Mouse (Mus musculus): ENCODE results near the gene Rab11b. TPM values are rescaled to one million over a fixed set of nuclear protein-coding genes. Genes with fewer than 3 reads are reported as not detected.

Rab11b gene
- polyA plus RNA-seq, 1 experiment from 2014 or later = 359 TPM

DNA sequence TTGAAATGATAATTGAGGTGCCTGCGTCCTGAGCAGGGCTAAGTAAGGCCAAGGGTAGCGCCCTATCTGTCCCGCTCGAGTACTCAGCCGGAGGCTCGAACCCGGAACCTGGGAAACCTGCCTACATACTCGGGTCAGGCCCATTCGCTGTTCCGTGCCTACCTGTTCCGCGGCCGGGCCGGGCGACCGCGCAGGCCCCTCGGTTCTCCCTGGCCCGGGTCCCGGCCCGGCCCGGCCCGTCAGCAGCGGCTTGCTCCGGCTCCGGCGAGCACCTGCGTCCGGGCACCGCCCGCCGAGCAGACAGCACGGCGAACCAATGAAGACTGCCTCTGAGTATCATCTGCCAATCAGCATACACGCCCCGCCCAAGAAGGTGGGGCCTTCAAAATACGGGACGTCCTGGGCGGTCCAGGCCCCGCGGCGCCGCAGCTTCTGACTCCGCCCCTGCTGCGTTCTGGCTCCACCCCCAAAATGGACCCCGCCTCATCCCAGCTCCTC, 41.9 kb downstream of the Rab11b start, which contains the start of gene March2:
TSS of gene March2 (minus strand) at position 287 of the 498 bp plus-strand sequence.
- H3K9ac ChIP-seq (ENCODE audit: low read depth, low read length) = peak within 1 kb of the TSS; percentile 80
- peak within 1 kb of the TSS; percentile 72 for H3K4me2 ChIP-seq (replicated peaks; ENCODE audit: low read depth, low read length)
- no peaks in the 10 kb centered on the region for H3K9me3 ChIP-seq (ENCODE audit: control insufficient read depth, low read length)
- 1% methylated on average over 46 of the region's 46 CpGs for WGBS
- H3K4me3 ChIP-seq (ENCODE audit: low read depth, low read length) = peak within 1 kb of the TSS; percentile 82
- H3K36me3 ChIP-seq (ENCODE audit: control insufficient read depth, insufficient read depth, low read length) = no peaks in the 10 kb centered on the region
- ATAC-seq (ENCODE audit: low FRiP score) = peak; percentile 100
- H3K27ac ChIP-seq (ENCODE audit: low read depth, low read length) = no peak within 1 kb of the TSS
- no peaks in the 10 kb centered on the region for H3K27me3 ChIP-seq (ENCODE audit: control insufficient read depth, insufficient read depth, low read length)
- peak; percentile 97 for DNase-seq (ENCODE audit: low spot score)
- H3K4me1 ChIP-seq (replicated peaks; ENCODE audit: control insufficient read depth, insufficient read depth, low read length) = no peaks in the 10 kb centered on the region

DNA sequence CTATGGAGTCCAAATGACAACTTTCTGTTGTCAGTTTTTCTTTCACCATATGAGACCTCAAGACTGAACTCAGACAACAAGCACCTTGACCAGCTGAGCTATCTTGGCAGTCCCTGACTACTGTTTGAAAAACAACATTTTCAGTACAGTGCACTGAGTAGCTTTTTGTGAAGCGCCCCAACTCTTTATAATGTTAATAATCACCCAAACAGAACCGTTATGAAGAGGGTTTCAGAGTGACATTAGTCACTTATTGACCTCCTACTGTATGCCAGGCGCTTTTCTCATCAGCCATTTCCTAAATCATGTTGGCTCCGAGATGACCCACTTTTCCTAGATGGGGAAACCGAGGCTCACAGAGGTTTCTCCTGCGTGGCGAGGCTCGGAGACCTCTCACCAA, 42.3 kb downstream of the Rab11b start:
- Histone ChIP-seq H3K4me1 (replicated peaks; ENCODE audit: control insufficient read depth, insufficient read depth, low read length) (no peaks in the 10 kb centered on the region), H3K36me3 (ENCODE audit: control insufficient read depth, insufficient read depth, low read length) (no peaks in the 10 kb centered on the region), H3K9me3 (ENCODE audit: control insufficient read depth, low read length) (no peaks in the 10 kb centered on the region), H3K27ac (ENCODE audit: low read depth, low read length) (no peak overlapping the region), H3K9ac (ENCODE audit: low read depth, low read length) (peak overlapping the region; percentile 80), H3K4me3 (ENCODE audit: low read depth, low read length) (peak overlapping the region; percentile 82), H3K27me3 (ENCODE audit: control insufficient read depth, insufficient read depth, low read length) (no peaks in the 10 kb centered on the region), H3K4me2 (replicated peaks; ENCODE audit: low read depth, low read length) (peak overlapping the region; percentile 72)
- ATAC-seq (ENCODE audit: low FRiP score) (no peak), DNase-seq (ENCODE audit: low spot score) (no peak)
- WGBS = 9% methylated on average over 8 of the region's 8 CpGs

- H3K27me3 ChIP-seq (ENCODE audit: control insufficient read depth, insufficient read depth, low read length) = no peaks in the 10 kb centered on the region
- no peaks in the 10 kb centered on the region for H3K4me1 ChIP-seq (replicated peaks; ENCODE audit: control insufficient read depth, insufficient read depth, low read length)
- ATAC-seq (ENCODE audit: low FRiP score) (no peak), DNase-seq (ENCODE audit: low spot score) (no peak)
- H3K27ac ChIP-seq (ENCODE audit: low read depth, low read length) = no peak overlapping the region
- no peak overlapping the region for H3K9ac ChIP-seq (ENCODE audit: low read depth, low read length)
- 100% methylated on average over 1 of the region's 1 CpGs for WGBS
- no peaks in the 10 kb centered on the region for H3K9me3 ChIP-seq (ENCODE audit: control insufficient read depth, low read length)
- H3K4me2 ChIP-seq (replicated peaks; ENCODE audit: low read depth, low read length) = no peak overlapping the region
- H3K4me3 ChIP-seq (ENCODE audit: low read depth, low read length) = no peak overlapping the region
- H3K36me3 ChIP-seq (ENCODE audit: control insufficient read depth, insufficient read depth, low read length) = no peaks in the 10 kb centered on the region
Measured at GRCm38 (mm10) chr17:33717246-33717645, 43.1 kb downstream of the Rab11b start.

DNA sequence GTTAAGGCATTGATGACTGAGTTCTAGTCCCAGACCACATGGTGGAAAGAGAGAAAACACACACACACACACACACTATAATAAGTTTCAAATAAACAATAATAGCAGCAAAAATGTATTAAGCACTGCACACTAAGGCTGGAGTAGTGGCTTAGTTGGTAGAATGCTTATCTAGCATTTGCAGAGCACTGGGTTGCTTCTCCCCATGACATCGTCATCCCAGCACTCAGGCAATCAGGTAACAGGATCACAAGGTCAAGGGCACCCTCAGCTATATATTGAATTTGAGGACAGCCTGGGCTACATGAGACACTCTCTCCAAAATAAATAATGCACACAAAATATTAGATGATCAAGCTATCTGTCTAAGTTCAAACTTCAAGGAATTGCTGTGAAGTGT, 45.6 kb downstream of the Rab11b start:
- 90% methylated on average over 1 of the region's 1 CpGs for whole genome bisulfite sequencing
- H3K9me3 ChIP-seq (ENCODE audit: control insufficient read depth, low read length) = no peaks in the 10 kb centered on the region
- no peak overlapping the region for H3K4me2 ChIP-seq (replicated peaks; ENCODE audit: low read depth, low read length)
- H3K4me1 ChIP-seq (replicated peaks; ENCODE audit: control insufficient read depth, insufficient read depth, low read length) = no peaks in the 10 kb centered on the region
- H3K36me3 ChIP-seq (ENCODE audit: control insufficient read depth, insufficient read depth, low read length) = no peaks in the 10 kb centered on the region
- no peak overlapping the region for H3K4me3 ChIP-seq (ENCODE audit: low read depth, low read length)
- H3K9ac ChIP-seq (ENCODE audit: low read depth, low read length) = no peak overlapping the region
- ATAC-seq (ENCODE audit: low FRiP score) (no peak), DNase-seq (ENCODE audit: low spot score) (no peak)
- H3K27me3 ChIP-seq (ENCODE audit: control insufficient read depth, insufficient read depth, low read length) = no peaks in the 10 kb centered on the region
- no peak overlapping the region for H3K27ac ChIP-seq (ENCODE audit: low read depth, low read length)

- ATAC-seq (ENCODE audit: low FRiP score) (no peak), DNase-seq (ENCODE audit: low spot score) (no peak)
- H3K36me3 ChIP-seq (ENCODE audit: control insufficient read depth, insufficient read depth, low read length) = no peaks in the 10 kb centered on the region; the same call in 1 of the 2 replicates
- no peak overlapping the region for H3K4me3 ChIP-seq (ENCODE audit: low read depth, low read length)
- H3K27ac ChIP-seq (ENCODE audit: low read depth, low read length) = no peak overlapping the region
- no peaks in the 10 kb centered on the region for H3K27me3 ChIP-seq (ENCODE audit: control insufficient read depth, insufficient read depth, low read length)
- no peaks in the 10 kb centered on the region for H3K4me1 ChIP-seq (replicated peaks; ENCODE audit: control insufficient read depth, insufficient read depth, low read length)
- H3K4me2 ChIP-seq (replicated peaks; ENCODE audit: low read depth, low read length) = no peak overlapping the region
- no peak overlapping the region for H3K9ac ChIP-seq (ENCODE audit: low read depth, low read length)
- H3K9me3 ChIP-seq (ENCODE audit: control insufficient read depth, low read length) = no peaks in the 10 kb centered on the region
- 86% methylated on average over 5 of the region's 5 CpGs for WGBS
Measured at GRCm38 (mm10) chr17:33713271-33713670, 47.1 kb downstream of the Rab11b start.

DNA sequence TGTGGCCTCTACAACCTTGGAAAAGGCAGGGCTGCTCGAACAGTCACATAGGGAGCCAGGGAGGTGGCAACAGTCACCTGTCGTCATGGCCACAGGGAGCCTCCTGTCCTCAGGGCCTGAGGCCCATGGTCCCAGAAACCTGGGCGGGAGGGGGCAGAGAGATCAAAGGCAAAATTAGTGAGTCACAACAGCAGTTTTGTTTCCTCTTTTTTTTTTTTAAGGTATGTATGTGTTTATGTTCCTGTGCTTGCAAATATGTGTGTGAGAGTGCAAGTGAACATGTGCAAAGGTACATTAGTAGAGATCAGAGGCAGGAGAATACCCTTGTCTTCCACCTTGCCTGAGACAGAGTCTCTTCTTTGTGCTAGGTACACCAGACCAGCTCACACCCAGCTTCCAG, 50.5 kb downstream of the Rab11b start:
- H3K27ac ChIP-seq (ENCODE audit: low read depth, low read length) = no peak overlapping the region
- DNase-seq (ENCODE audit: low spot score) (no peak), ATAC-seq (ENCODE audit: low FRiP score) (no peak)
- H3K27me3 ChIP-seq (ENCODE audit: control insufficient read depth, insufficient read depth, low read length) = no peaks in the 10 kb centered on the region
- H3K9ac ChIP-seq (ENCODE audit: low read depth, low read length) = no peak overlapping the region
- no peak overlapping the region for H3K4me3 ChIP-seq (ENCODE audit: low read depth, low read length)
- H3K9me3 ChIP-seq (ENCODE audit: control insufficient read depth, low read length) = no peaks in the 10 kb centered on the region
- 74% methylated on average over 3 of the region's 3 CpGs for WGBS
- H3K4me1 ChIP-seq (replicated peaks; ENCODE audit: control insufficient read depth, insufficient read depth, low read length) = no peaks in the 10 kb centered on the region
- no peaks in the 10 kb centered on the region; the same call in 1 of the 2 replicates for H3K36me3 ChIP-seq (ENCODE audit: control insufficient read depth, insufficient read depth, low read length)
- H3K4me2 ChIP-seq (replicated peaks; ENCODE audit: low read depth, low read length) = no peak overlapping the region

GRCm38 (mm10) chr17:33703091-33703490, 57.2 kb downstream of the Rab11b start:
- H3K4me3 ChIP-seq (ENCODE audit: low read depth, low read length) = no peak overlapping the region
- no peaks in the 10 kb centered on the region for H3K27me3 ChIP-seq (ENCODE audit: control insufficient read depth, insufficient read depth, low read length)
- ATAC-seq (ENCODE audit: low FRiP score) (no peak), DNase-seq (ENCODE audit: low spot score) (no peak)
- H3K4me1 ChIP-seq (replicated peaks; ENCODE audit: control insufficient read depth, insufficient read depth, low read length) = no peaks in the 10 kb centered on the region
- H3K4me2 ChIP-seq (replicated peaks; ENCODE audit: low read depth, low read length) = no peak overlapping the region
- WGBS = 93% methylated on average over 9 of the region's 9 CpGs
- no peak overlapping the region for H3K9ac ChIP-seq (ENCODE audit: low read depth, low read length)
- no peak overlapping the region for H3K27ac ChIP-seq (ENCODE audit: low read depth, low read length)
- H3K36me3 ChIP-seq (ENCODE audit: control insufficient read depth, insufficient read depth, low read length) = 0 out of 2 replicates have a peak, but pooled peaks cover 2% of the 10 kb centered on the region
- no peaks in the 10 kb centered on the region for H3K9me3 ChIP-seq (ENCODE audit: control insufficient read depth, low read length)

DNA sequence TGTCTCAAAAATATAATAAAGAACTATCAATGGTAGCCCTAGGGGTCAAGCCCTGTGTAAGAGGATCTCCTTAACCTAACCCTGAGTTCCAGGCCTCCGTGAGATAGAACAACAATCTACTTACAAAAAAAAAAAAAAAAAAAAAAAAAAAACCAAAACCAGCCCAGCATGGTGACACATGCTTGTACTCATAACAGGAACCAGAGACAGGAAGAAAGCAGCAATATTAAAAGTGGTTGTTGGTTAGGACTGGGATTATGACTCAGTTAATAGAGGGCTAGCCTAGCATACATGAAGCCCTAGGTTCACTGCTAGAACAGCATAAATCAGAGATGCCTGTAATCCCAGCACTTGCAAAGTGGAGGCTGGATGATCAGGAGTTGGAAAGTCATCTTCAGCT, 58.2 kb downstream of the Rab11b start:
- no peaks in the 10 kb centered on the region for H3K27me3 ChIP-seq (ENCODE audit: control insufficient read depth, insufficient read depth, low read length)
- no peak overlapping the region for H3K4me2 ChIP-seq (replicated peaks; ENCODE audit: low read depth, low read length)
- H3K27ac ChIP-seq (ENCODE audit: low read depth, low read length) = no peak overlapping the region
- no peaks in the 10 kb centered on the region for H3K4me1 ChIP-seq (replicated peaks; ENCODE audit: control insufficient read depth, insufficient read depth, low read length)
- WGBS = 68% methylated on average over 1 of the region's 1 CpGs
- DNase-seq (ENCODE audit: low spot score) (no peak), ATAC-seq (ENCODE audit: low FRiP score) (no peak)
- H3K9me3 ChIP-seq (ENCODE audit: control insufficient read depth, low read length) = no peaks in the 10 kb centered on the region
- H3K36me3 ChIP-seq (ENCODE audit: control insufficient read depth, insufficient read depth, low read length) = 0 out of 2 replicates have a peak, but pooled peaks cover 2% of the 10 kb centered on the region
- H3K4me3 ChIP-seq (ENCODE audit: low read depth, low read length) = no peak overlapping the region
- H3K9ac ChIP-seq (ENCODE audit: low read depth, low read length) = no peak overlapping the region

GRCm38 (mm10) chr17:33695471-33695870, 64.9 kb downstream of the Rab11b start:
- H3K9me3 ChIP-seq (ENCODE audit: control insufficient read depth, low read length) = no peaks in the 10 kb centered on the region
- H3K27ac ChIP-seq (ENCODE audit: low read depth, low read length) = no peak overlapping the region
- no peaks in the 10 kb centered on the region for H3K36me3 ChIP-seq (ENCODE audit: control insufficient read depth, insufficient read depth, low read length)
- WGBS = 88% methylated on average over 1 of the region's 1 CpGs
- no peak overlapping the region for H3K4me2 ChIP-seq (replicated peaks; ENCODE audit: low read depth, low read length)
- no peaks in the 10 kb centered on the region for H3K27me3 ChIP-seq (ENCODE audit: control insufficient read depth, insufficient read depth, low read length)
- no peak for DNase-seq (ENCODE audit: low spot score)
- ATAC-seq (ENCODE audit: low FRiP score) = no peak
- no peaks in the 10 kb centered on the region for H3K4me1 ChIP-seq (replicated peaks; ENCODE audit: control insufficient read depth, insufficient read depth, low read length)
- H3K4me3 ChIP-seq (ENCODE audit: low read depth, low read length) = no peak overlapping the region
- no peak overlapping the region for H3K9ac ChIP-seq (ENCODE audit: low read depth, low read length)
